Mouse (Mus musculus): ENCODE measurements at regions not wholly inside any gene's neighbourhood (a gene's known extent, or its start where the extent isn't known, plus 50 kb on each side); places are given as distances from the start of the nearest gene placed in this dataset.

- TF ChIP-seq CTCF (IDR thresholded peaks at IDR 0.05; ENCODE audit: borderline replicate concordance, extremely low read depth, insufficient read depth, insufficient read length) (no peak), POLR2A (IDR thresholded peaks at IDR 0.05; ENCODE audit: borderline replicate concordance, extremely low read depth, insufficient read depth, insufficient read length, poor library complexity, severe bottlenecking) (no peak)
Observed at GRCm38 (mm10) chr14:61862931-61863330, 255.7 kb downstream of the Kcnrg start.

Measured in brain, embryonic 14.5 days (tissue).